Mouse (Mus musculus) ES-E14 (cell line): ENCODE results near the gene Fry. TPM values are rescaled to one million over a fixed set of nuclear protein-coding genes. Genes with fewer than 3 reads are reported as not detected.

Source experiments
- DNase-seq: peaks from one replicate; pipeline ENCODE4 v3.0.0-alpha.2; 2013; ENCODE audit warnings: low read depth, low spot score
- H3K27ac ChIP-seq: 2 replicates; pipeline ENCODE4 v1.5.1; 2012; ENCODE audit warnings: low read depth, mild to moderate bottlenecking, low read length, moderate library complexity, mixed read lengths; ENCODE audit not compliant: poor library complexity, insufficient read depth, severe bottlenecking
- H3K36me3 ChIP-seq: 2 replicates; pipeline ENCODE4 v1.6.1; 2012; ENCODE audit warnings: mild to moderate bottlenecking, low read length, moderate library complexity, mixed read lengths; ENCODE audit not compliant: control insufficient read depth, poor library complexity, insufficient read depth, severe bottlenecking
- H3K4me1 ChIP-seq, 2 experiments: fragments of 150-350 bp in 1 of 2; sonication (generic) in 1 of 2; 2 replicates each; pipeline ENCODE4 v1.6.1; 2012; ENCODE audit warnings: low read length in 2 of 2, mild to moderate bottlenecking in 1 of 2, mixed read lengths in 1 of 2; ENCODE audit not compliant: control insufficient read depth in 2 of 2, insufficient read depth in 2 of 2, poor library complexity in 1 of 2
- H3K4me3 ChIP-seq, 2 experiments: fragments of 150-350 bp in 1 of 2; sonication (generic) in 1 of 2; 2 replicates each; pipeline ENCODE4 v1.5.1; 2012; ENCODE audit warnings: low read length in 2 of 2, low read depth in 1 of 2, mild to moderate bottlenecking in 1 of 2, mixed read lengths in 1 of 2; ENCODE audit not compliant: insufficient read depth in 1 of 2, poor library complexity in 1 of 2, severe bottlenecking in 1 of 2
- H3K9ac ChIP-seq: 2 replicates; pipeline ENCODE4 v1.6.1; 2012; ENCODE audit warnings: low read depth, mild to moderate bottlenecking, low read length, mixed read lengths; ENCODE audit not compliant: poor library complexity, insufficient read depth, severe bottlenecking
- H3K9me3 ChIP-seq: fragments of 150-350 bp; sonication (generic); 2 replicates; pipeline ENCODE4 v1.6.1; 2012; ENCODE audit warnings: low read depth, mild to moderate bottlenecking, low read length; ENCODE audit not compliant: control insufficient read depth, insufficient read depth
- CHD2 ChIP-seq: IDR thresholded peaks from 2 replicates; pipeline ENCODE4 v1.6.1; 2014; ENCODE audit warnings: mild to moderate bottlenecking, low read depth, low read length, inconsistent platforms
- HCFC1 ChIP-seq: IDR thresholded peaks from 2 replicates; pipeline ENCODE4 v1.6.1; 2012; ENCODE audit warnings: low read length, inconsistent platforms, borderline replicate concordance; ENCODE audit not compliant: insufficient read depth
- MAFK ChIP-seq: IDR thresholded peaks from 2 replicates; pipeline ENCODE4 v1.6.1; 2014; ENCODE audit warnings: mild to moderate bottlenecking, low read depth, low read length, inconsistent platforms; ENCODE audit not compliant: insufficient read depth
- ZC3H11A ChIP-seq: IDR thresholded peaks from 2 replicates; pipeline ENCODE4 v1.6.1; 2012; ENCODE audit warnings: low read depth, mild to moderate bottlenecking, inconsistent platforms, low read length, borderline replicate concordance
- ZNF384 ChIP-seq: IDR thresholded peaks from 2 replicates; pipeline ENCODE4 v1.6.1; 2012; ENCODE audit warnings: low read depth, low read length, inconsistent platforms
- in situ Hi-C, 2 experiments: fragments of 600-800 bp; cut with MboI; formaldehyde crosslinking; loops; one replicate each; pipeline ENCODE4 v1.15.1; 2025; ENCODE audit warnings: low sequenced_read_pairs in 2 of 2, inconsistent platforms in 1 of 2; ENCODE audit not compliant: unreplicated experiment in 2 of 2
- total RNA-seq: library from RNA; depleted of rRNA; stranded (reverse); fragments of 300-350 nt; gene quantifications from 2 replicates; pipeline ENCODE4 v1.2.3, GENCODE M21; 2012

Gene Fry
- total RNA-seq, 1 experiment = 8.4 TPM

DNA sequence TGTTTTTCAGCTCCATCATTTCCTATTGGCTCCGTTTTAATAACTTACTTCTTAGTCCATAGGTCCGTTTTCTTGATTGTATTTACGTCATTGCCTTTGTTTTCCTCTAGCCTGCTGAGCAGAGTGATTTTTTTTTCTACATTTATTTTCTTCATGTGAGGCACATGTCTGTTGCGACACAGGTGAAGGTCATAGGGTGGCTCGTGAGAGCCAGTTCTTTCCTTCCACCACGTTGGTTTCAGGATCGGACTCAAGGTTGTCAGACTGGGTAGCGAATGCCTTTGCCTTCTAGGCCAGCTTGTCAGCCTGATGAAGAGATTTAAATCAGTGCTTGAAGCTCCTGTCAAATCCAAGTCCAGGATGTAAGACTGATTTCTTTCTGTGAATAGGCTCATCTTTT lies 101.0 kb downstream of the Fry start:
- no peaks in the 10 kb centered on the region for H3K9me3 ChIP-seq
- no peaks in the 10 kb centered on the region for H3K36me3 ChIP-seq
- TF ChIP-seq CHD2 (no peak), MAFK (no peak), ZC3H11A (no peak), ZNF384 (no peak), HCFC1 (no peak)
- no peak overlapping the region for H3K9ac ChIP-seq
- no peak overlapping the region for H3K4me3 ChIP-seq
- H3K27ac ChIP-seq = no peak overlapping the region
- H3K4me1 ChIP-seq = no peaks in the 10 kb centered on the region; a peak in 1 of 4 replicates
- in situ Hi-C loops = no loop called here
- DNase-seq = no peak

- Histone ChIP-seq H3K4me1 (no peaks in the 10 kb centered on the region; a peak in 1 of 4 replicates), H3K36me3 (no peaks in the 10 kb centered on the region), H3K4me3 (no peak overlapping the region), H3K9ac (no peak overlapping the region), H3K27ac (no peak overlapping the region), H3K9me3 (no peaks in the 10 kb centered on the region)
- TF ChIP-seq ZC3H11A (no peak), ZNF384 (no peak), MAFK (no peak), HCFC1 (no peak), CHD2 (no peak)
- peak; percentile 56 for DNase-seq
- in situ Hi-C loops = no loop called here
Measured at GRCm38 (mm10) chr5:150220333-150220732, 101.9 kb downstream of the Fry start.

GRCm38 (mm10) chr5:150221806-150222205 lies 103.4 kb downstream of the Fry start:
- in situ Hi-C loops = no loop called here
- no peak for DNase-seq
- Histone ChIP-seq H3K4me1 (no peaks in the 10 kb centered on the region), H3K36me3 (no peaks in the 10 kb centered on the region), H3K9ac (no peak overlapping the region), H3K4me3 (no peak overlapping the region), H3K27ac (no peak overlapping the region), H3K9me3 (no peaks in the 10 kb centered on the region)
- TF ChIP-seq MAFK (no peak), HCFC1 (no peak), CHD2 (no peak), ZNF384 (no peak), ZC3H11A (no peak)

DNA sequence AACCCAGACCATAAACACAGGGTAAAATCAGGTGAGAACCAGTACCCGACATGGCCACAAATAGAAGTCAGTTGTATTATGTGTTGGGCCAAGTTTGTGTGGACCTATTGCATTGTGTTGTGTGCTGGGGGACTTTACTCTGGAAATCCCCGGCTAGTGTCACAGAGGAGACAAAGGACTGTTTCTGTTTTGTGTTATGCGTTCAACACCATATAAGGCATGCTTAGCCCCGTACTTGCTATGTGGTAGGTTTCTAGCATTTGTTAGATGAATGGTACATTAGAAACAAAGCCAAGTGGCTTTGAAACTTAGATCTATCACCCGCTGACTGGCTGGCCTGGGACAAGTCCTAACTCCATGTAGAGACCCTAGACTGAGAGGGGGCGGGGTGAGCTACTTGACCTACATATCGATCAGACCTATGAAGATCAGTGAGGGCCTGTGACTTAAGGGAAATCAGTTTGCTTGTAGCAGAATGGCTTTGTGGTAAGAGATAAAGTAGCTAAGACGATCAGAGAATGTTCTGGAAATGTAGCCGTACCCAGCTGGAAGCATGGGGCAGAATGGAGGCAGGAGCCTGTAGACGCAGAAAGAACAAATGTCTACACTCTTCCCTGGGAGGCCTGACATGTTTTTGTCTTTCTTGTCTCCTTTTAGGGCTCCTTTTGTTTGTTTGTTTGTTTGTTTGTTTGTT lies 105.2 kb downstream of the Fry start:
- Histone ChIP-seq H3K9me3 (no peaks in the 10 kb centered on the region), H3K4me1 (no peaks in the 10 kb centered on the region), H3K9ac (no peak overlapping the region), H3K27ac (no peak overlapping the region), H3K36me3 (no peaks in the 10 kb centered on the region), H3K4me3 (no peak overlapping the region)
- in situ Hi-C loops = no loop called here
- DNase-seq = no peak
- TF ChIP-seq ZNF384 (no peak), CHD2 (no peak), HCFC1 (no peak), MAFK (no peak), ZC3H11A (no peak)
